In genomic region chr13:58402003-58402743, GRCm38 (mm10) we compare ENCODE assay signal across 8 mouse cellular contexts. TPM values are rescaled to one million over a fixed set of nuclear protein-coding genes. Genes with fewer than 3 reads are reported as not detected.
DNase-seq lines count a peak whose midpoint lies in the region; ATAC-seq and TF ChIP-seq lines count a peak whose summit lies in the region.

Rmi1 (plus strand) TSS chr13:58402248.

- H3K9ac ChIP-seq in kidney, embryonic 15.5 days, result peak within 1 kb of the TSS; percentile 100
- peak within 1 kb of the TSS; percentile 98 for H3K9ac ChIP-seq in liver, adult 2 months (ENCODE audit: low read depth, low read length)

- no peaks in the 10 kb centered on the region for H3K27me3 ChIP-seq in heart, embryonic 10.5 days (ENCODE audit: insufficient read depth, poor library complexity, severe bottlenecking)
- no peaks in the 10 kb centered on the region for H3K27me3 ChIP-seq in kidney, embryonic 15.5 days
- H3K27me3 ChIP-seq in liver, adult 2 months (ENCODE audit: control insufficient read depth, insufficient read depth, low read length), result no peaks in the 10 kb centered on the region
- no peaks in the 10 kb centered on the region for H3K27me3 ChIP-seq in myocyte (ENCODE audit: control insufficient read depth, insufficient read depth, insufficient read length)
- no peaks in the 10 kb centered on the region for H3K27me3 ChIP-seq in splenic B cell, adult 2 months (ENCODE audit: control insufficient read depth, insufficient read depth, low read length, poor library complexity, severe bottlenecking)

- peak within 1 kb of the TSS; percentile 93 for H3K4me3 ChIP-seq in bone marrow macrophage, adult 2 months (ENCODE audit: insufficient read depth, low read length)
- H3K4me3 ChIP-seq in embryonic fibroblast, embryonic 13.5 days (ENCODE audit: insufficient read depth, low read length), result peak within 1 kb of the TSS; percentile 100
- H3K4me3 ChIP-seq in heart, embryonic 10.5 days, result peak within 1 kb of the TSS; percentile 92
- H3K4me3 ChIP-seq in kidney, embryonic 15.5 days (replicated peaks), result peak within 1 kb of the TSS; percentile 98
- H3K4me3 ChIP-seq in liver, adult 2 months (ENCODE audit: insufficient read depth, low read depth, low read length), result peak within 1 kb of the TSS; percentile 79
- H3K4me3 ChIP-seq in myocyte, result peak within 1 kb of the TSS; percentile 79

- H3K27ac ChIP-seq in bone marrow macrophage, adult 2 months (ENCODE audit: insufficient read depth, low read depth, low read length), result peak within 1 kb of the TSS; percentile 96
- peak within 1 kb of the TSS; percentile 98 for H3K27ac ChIP-seq in embryonic fibroblast, embryonic 13.5 days (ENCODE audit: insufficient read depth, low read length)
- peak within 1 kb of the TSS; percentile 100 for H3K27ac ChIP-seq in heart, embryonic 10.5 days
- H3K27ac ChIP-seq in kidney, embryonic 15.5 days, result peak within 1 kb of the TSS; percentile 99
- peak within 1 kb of the TSS; percentile 97 for H3K27ac ChIP-seq in liver, adult 2 months (replicated peaks; ENCODE audit: insufficient read depth, low read depth, low read length)

- no peak for TF ChIP-seq CTCF in bone marrow macrophage, adult 2 months (IDR thresholded peaks at IDR 0.05; ENCODE audit: low read depth, low read length)
- TF ChIP-seq CTCF in embryonic fibroblast, embryonic 13.5 days (IDR thresholded peaks at IDR 0.05; ENCODE audit: borderline replicate concordance, insufficient read depth, low read length), result no peak; the same call in 1 of the 2 replicates
- TF ChIP-seq CTCF in liver, adult 2 months (IDR thresholded peaks at IDR 0.05; ENCODE audit: low read depth, low read length), result no peak

- under 1% methylated on average over 90 of the region's 91 CpGs for WGBS in heart, embryonic 10.5 days
- under 1% methylated on average over 90 of the region's 91 CpGs for WGBS in kidney, embryonic 15.5 days
- WGBS in liver, adult 2 months, result under 1% methylated on average over 87 of the region's 91 CpGs

- H3K79me2 ChIP-seq in liver, adult 2 months (ENCODE audit: control insufficient read depth, insufficient read depth, low read length), result peaks cover 17% of the 10 kb centered on the region
- peaks cover 84% of the 10 kb centered on the region for H3K79me2 ChIP-seq in myocyte (ENCODE audit: control insufficient read depth, insufficient read depth)

- no peaks in the 10 kb centered on the region for H3K9me3 ChIP-seq in heart, embryonic 10.5 days
- H3K9me3 ChIP-seq in kidney, embryonic 15.5 days (replicated peaks), result no peaks in the 10 kb centered on the region

- peaks cover 11% of the 10 kb centered on the region for H3K4me1 ChIP-seq in bone marrow macrophage, adult 2 months (ENCODE audit: control insufficient read depth, insufficient read depth, low read length)
- no peaks in the 10 kb centered on the region for H3K4me1 ChIP-seq in embryonic fibroblast, embryonic 13.5 days (ENCODE audit: control insufficient read depth, insufficient read depth, low read length)
- no peaks in the 10 kb centered on the region for H3K4me1 ChIP-seq in heart, embryonic 10.5 days
- peaks cover 18% of the 10 kb centered on the region for H3K4me1 ChIP-seq in kidney, embryonic 15.5 days
- H3K4me1 ChIP-seq in liver, adult 2 months (ENCODE audit: control insufficient read depth, insufficient read depth, low read length), result peaks cover 7% of the 10 kb centered on the region

- peak within 1 kb of the TSS; percentile 74 for H3ac ChIP-seq in myocyte (ENCODE audit: control insufficient read depth, insufficient read length)

- H3K4me2 ChIP-seq in kidney, embryonic 15.5 days, result peak within 1 kb of the TSS; percentile 72
- peak within 1 kb of the TSS; percentile 72 for H3K4me2 ChIP-seq in myocyte (ENCODE audit: low read depth)

- peak; percentile 98 for DNase-seq in A20 (ENCODE audit: low read depth, low spot score)
- DNase-seq in heart, embryonic 10.5 days (ENCODE audit: low spot score), result peak; percentile 98
- DNase-seq in liver, adult 2 months (ENCODE audit: extremely low read depth, low read depth, low spot score), result peak; percentile 88
- DNase-seq in splenic B cell, adult 2 months (ENCODE audit: low read depth, low spot score), result peak; percentile 99

- ATAC-seq in kidney, embryonic 15.5 days (replicated peaks; ENCODE audit: low FRiP score), result peak; percentile 95

- TF ChIP-seq POLR2A in bone marrow macrophage, adult 2 months (IDR thresholded peaks at IDR 0.05; ENCODE audit: borderline replicate concordance, low read depth, low read length), result no peak
- TF ChIP-seq POLR2A in embryonic fibroblast, embryonic 13.5 days (IDR thresholded peaks at IDR 0.05; ENCODE audit: low read depth, low read length), result peak; percentile 96
- peak; percentile 95 for TF ChIP-seq POLR2A in liver, adult 2 months (IDR thresholded peaks at IDR 0.05; ENCODE audit: extremely low read depth, insufficient read depth, low read length)
- peak; percentile 77 for TF ChIP-seq POLR2A in myocyte (IDR thresholded peaks at IDR 0.05; ENCODE audit: insufficient read length, low read depth)

- peaks cover 24% of the 10 kb centered on the region for H3K36me3 ChIP-seq in heart, embryonic 10.5 days
- H3K36me3 ChIP-seq in kidney, embryonic 15.5 days, result peaks cover 18% of the 10 kb centered on the region
- peaks cover 18% of the 10 kb centered on the region for H3K36me3 ChIP-seq in liver, adult 2 months (ENCODE audit: control insufficient read depth, insufficient read depth, low read length)
- H3K36me3 ChIP-seq in myocyte (ENCODE audit: control insufficient read depth, insufficient read depth), result peaks cover 28% of the 10 kb centered on the region
- H3K36me3 ChIP-seq in splenic B cell, adult 2 months (ENCODE audit: control insufficient read depth, insufficient read depth, low read length, poor library complexity, severe bottlenecking), result peaks cover 10% of the 10 kb centered on the region

TF ChIP-seq in myocyte, 11 proteins besides CTCF, POLR2A, EP300 and RAD21:
- TF ChIP-seq USF1 (IDR thresholded peaks at IDR 0.05; ENCODE audit: low read depth) (peak; percentile 93), TCF12 (IDR thresholded peaks at IDR 0.05; ENCODE audit: insufficient read depth, poor library complexity, severe bottlenecking) (no peak), MYOD1 (IDR thresholded peaks at IDR 0.05; ENCODE audit: control insufficient read depth in 1 of 3, insufficient read length in 2 of 3, low read depth in 2 of 3) (peak in 1 of 3 experiments; percentile 13), REST (IDR thresholded peaks at IDR 0.05; ENCODE audit: insufficient read depth, insufficient read length) (peak; percentile 54), SRF (IDR thresholded peaks at IDR 0.05; ENCODE audit: control insufficient read depth, insufficient read length, low read depth) (no peak), POLR2AphosphoS2 (IDR thresholded peaks at IDR 0.05; ENCODE audit: insufficient read length, low read depth) (peak; percentile 92), CEBPB (IDR thresholded peaks at IDR 0.05; ENCODE audit: insufficient read depth, poor library complexity, severe bottlenecking) (no peak), E2F4 (IDR thresholded peaks at IDR 0.05; ENCODE audit: insufficient read depth) (peak; percentile 60)
TF ChIP-seq in myocyte: peak in this region for 5.

RNA-seq across cellular contexts. Expression of gene Rmi1, which starts in this region (rescaled TPM):
- polyA plus RNA-seq in bone marrow macrophage, adult 2 months (2012; ENCODE audit: insufficient read depth, insufficient read length, missing spikeins), result 25.1 and 25.4 TPM in 2 replicates
- 21.2 and 24.5 TPM in 2 replicates for polyA plus RNA-seq in embryonic fibroblast, embryonic 13.5 days (2011; ENCODE audit: insufficient read length, low read depth, missing spikeins)
- 21.8 and 26.0 TPM in 2 replicates for polyA plus RNA-seq in heart, embryonic 10.5 days (2016; fragmentation: Nextera tagmentation; extraction: Ambion mirVana)
- 26.2 and 27.3 TPM in 2 replicates for polyA plus RNA-seq in kidney, embryonic 15.5 days (2015; fragmentation: Nextera tagmentation; extraction: Ambion mirVana)
- total RNA-seq in liver, adult 2 months (2014; rRNA removed), result 9.3 and 9.5 TPM in 2 replicates
- polyA plus RNA-seq in liver, adult 2 months (2012; rRNA removed), result 5.1 and 5.4 TPM in 2 replicates
- polyA plus RNA-seq in myocyte (2012; fragmentation: generic; extraction: Trizol), result 5.2 TPM

Comparison
In these comparisons a context has a peak if more than half of its experiments do, and no peak if none do; other contexts are left out.
1. Peak in every context shown above with its lines: DNase-seq, ATAC-seq, H3K4me3 ChIP-seq and H3K27ac ChIP-seq.